Mouse (Mus musculus) spleen, adult 12 weeks (tissue): ENCODE measurements around the gene Taar2.

ENCODE experiments used
- DNase-seq: peaks from one replicate; pipeline ENCODE4 v3.0.0; 2022; ENCODE audit warnings: low spot score

Gene Taar2

GRCm38 (mm10) chr10:23985546-23985945 is 47.2 kb downstream of the Taar2 start, which contains the start of gene Taar6:
Gene Taar6 (minus strand): TSS chr10:23985646.
- DNase-seq, result no peak

DNA sequence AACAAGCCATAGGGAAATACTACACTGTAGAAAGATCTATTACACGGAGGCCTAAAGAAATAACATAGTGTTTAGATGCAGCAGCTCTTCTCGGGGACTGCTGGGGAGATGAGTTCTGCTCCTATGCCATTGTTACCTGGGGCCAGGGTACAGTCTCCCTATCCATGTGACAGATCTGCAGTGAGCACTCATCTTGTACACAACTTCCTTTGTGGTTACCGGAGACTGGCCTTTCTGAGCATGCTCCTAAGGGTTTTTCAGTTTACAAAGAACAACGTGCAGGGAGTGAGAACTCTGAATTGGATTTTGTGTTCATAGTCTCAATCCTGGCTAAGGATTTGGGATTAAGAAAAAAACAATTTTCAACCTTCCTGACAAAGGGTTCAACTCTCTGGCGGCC is 48.0 kb downstream of the Taar2 start:
- DNase-seq, result no peak
